Mouse (Mus musculus) A20 (cell line): ENCODE results near the gene Psapl1.
A peak's percentile ranks its signal among the peaks of the same experiment; 100 is the strongest.
"Not testable (repeated sequence)": the region's sequence is repeated elsewhere in the genome, so short reads cannot be mapped to it uniquely, and the experiment has no call there.

Source experiments
- DNase-seq: peaks from one replicate; pipeline ENCODE4 v3.0.0-alpha.2; 2011; ENCODE audit warnings: low read depth, low spot score

The Psapl1 gene

GRCm38 (mm10) chr5:36203421-36203820 lies 400 bp upstream of the Psapl1 start:
- DNase-seq: no peak

- DNase-seq: no peak
Observed at GRCm38 (mm10) chr5:36205397-36205796, 1.6 kb downstream of the Psapl1 start.

GRCm38 (mm10) chr5:36208803-36209202 lies 5.0 kb downstream of the Psapl1 start:
- DNase-seq: no peak

DNA sequence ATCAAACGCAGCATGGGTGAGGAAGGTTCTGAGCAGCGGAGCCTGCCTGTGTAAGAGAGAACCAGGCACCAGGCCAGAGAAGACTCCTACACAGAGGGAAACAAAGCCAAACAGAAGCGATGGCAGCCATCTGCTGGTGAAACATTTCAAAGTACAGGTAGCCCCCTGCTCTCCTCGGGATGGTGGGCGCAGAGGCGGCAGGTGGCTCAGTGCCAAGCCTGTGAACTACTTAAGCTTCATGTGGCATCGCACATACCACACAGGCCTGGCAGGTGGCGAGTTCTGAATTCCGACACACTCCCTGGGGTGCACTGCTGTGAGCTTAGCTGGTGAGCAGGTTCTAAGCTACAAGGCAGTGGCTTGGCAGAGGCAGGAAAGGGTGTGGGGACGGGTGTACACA lies 9.5 kb downstream of the Psapl1 start:
- no peak for DNase-seq

GRCm38 (mm10) chr5:36220105-36220504 lies 16.3 kb downstream of the Psapl1 start:
- DNase-seq: no peak

- DNase-seq: no peak
Observed at GRCm38 (mm10) chr5:36220626-36221025, 16.8 kb downstream of the Psapl1 start.

DNA sequence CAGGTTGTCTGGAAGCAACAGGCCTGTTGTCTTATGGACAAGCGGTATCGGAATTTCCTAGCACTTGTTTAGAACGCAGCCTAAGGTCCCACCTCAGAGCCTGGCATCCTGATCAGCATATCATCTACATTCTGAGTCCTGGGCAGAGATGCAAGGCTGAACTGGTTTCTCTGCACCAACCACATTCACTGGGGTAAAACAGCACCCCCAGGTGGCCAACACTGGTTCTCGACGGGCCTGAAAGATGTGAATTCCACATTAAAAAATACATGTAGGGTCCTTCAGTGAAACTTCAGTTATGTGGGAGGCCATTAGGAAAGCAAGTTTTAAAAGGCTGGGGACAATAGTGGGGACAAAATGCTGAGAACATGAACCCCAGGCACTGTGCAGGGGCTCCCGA lies 20.0 kb downstream of the Psapl1 start:
- peak; percentile 40 for DNase-seq

GRCm38 (mm10) chr5:36225855-36226254 lies 22.0 kb downstream of the Psapl1 start:
- no peak for DNase-seq

DNA sequence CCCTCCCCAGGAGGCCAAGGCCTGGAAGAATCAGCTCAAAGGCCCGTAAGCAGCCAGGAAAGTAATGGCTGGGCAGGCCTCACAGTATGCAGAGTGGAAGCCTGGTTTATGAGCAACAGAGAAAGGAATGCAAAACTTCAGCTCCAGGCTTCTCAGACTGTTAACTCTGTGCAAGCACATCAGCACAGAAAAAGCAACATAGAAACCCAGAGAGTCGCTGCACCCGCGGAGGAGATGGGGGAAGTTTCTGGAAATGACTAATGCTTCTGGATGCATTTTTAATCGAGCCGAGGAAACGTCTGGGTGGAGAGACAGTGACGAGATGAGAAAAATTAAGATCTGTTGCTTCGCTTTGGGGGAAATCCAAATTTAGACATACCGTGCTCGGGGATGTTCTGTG lies 22.5 kb downstream of the Psapl1 start:
- DNase-seq: no peak

DNA sequence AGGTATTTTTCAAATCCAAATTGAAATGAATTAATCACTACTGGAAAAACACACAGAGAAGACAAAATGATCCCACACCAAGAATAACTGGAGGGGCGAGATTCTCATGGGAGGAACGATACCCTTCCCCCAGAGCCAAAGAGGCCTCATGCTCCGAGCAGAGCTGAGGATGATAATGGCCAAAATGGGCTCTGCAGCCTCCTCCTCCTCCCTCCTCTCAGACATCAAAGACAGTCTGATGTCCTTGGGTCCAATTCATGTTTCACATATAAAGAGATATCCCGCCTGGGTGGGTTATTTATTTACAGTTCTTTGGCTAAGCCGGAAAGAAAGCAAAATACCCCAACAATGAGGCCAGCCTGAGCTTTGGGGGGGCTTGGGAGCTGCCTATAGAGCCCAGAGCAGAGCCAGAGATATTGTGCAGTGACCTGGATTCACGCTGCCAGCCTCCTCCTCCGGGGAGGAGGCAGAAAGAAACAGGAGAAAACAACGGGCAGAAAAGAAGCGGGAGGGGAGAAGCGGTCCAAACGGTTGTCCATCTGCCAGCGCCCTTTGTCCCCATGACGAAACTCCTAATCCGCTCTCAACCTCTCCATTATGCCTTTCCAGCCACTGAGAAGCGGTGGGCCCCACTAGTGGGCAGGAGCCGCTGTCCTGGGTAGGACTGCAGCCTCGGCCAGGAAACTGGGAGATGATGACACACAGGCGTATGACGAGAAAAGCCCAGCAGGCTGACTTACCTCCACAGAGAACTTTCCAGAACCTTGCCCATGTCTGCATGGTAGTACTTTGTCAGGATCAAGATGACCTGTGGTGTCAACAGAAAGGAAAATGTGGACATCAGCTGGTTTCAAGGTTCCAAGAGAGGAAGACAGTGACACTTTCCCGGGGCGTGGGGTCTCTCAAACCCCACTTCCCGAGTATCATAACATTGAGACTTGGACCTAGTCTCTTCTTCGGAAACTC lies 24.9 kb downstream of the Psapl1 start:
- no peak for DNase-seq

- DNase-seq: no peak
Observed at GRCm38 (mm10) chr5:36230301-36230780, 26.5 kb downstream of the Psapl1 start.

- DNase-seq: not testable (repeated sequence)
Observed at GRCm38 (mm10) chr5:36237526-36237925, 33.7 kb downstream of the Psapl1 start.

DNA sequence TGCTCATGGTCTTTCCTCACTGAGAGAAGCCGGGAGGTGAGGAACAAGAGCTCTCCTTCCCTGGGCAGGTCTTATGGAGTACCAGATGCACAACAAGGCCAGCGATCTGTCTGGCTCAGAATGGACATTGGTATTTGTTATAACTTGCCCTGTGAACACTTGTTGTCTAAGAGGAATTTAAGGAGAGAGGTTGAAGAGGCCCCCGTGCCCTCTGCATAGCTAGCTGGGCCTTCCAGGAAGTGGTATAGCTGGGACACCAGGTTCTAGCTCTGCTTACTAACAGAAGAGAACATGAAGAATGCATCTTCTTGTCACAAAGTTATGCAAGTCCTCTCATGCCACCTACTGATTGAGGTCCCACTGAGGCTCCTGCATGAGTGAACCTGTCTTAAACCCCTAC lies 44.2 kb downstream of the Psapl1 start:
- no peak for DNase-seq

- no peak for DNase-seq
Observed at GRCm38 (mm10) chr5:36252746-36253504, 49.1 kb downstream of the Psapl1 start.

GRCm38 (mm10) chr5:36254642-36255516 lies 51.1 kb downstream of the Psapl1 start:
- no peak for DNase-seq
